Mouse (Mus musculus) thymus, postnatal 25 days (tissue): Measurements from ENCODE around the gene Nnmt.

Source experiments
- DNase-seq: peaks from one replicate; pipeline ENCODE4 v3.0.0; 2022

Gene Nnmt

GRCm38 (mm10) chr9:48604939-48605598, at the start of gene Nnmt:
Nnmt (minus strand) TSS chr9:48605153.
- DNase-seq, result no peak

- DNase-seq, result no peak
Observed at GRCm38 (mm10) chr9:48654730-48655129, 49.8 kb upstream of the Nnmt start.

- no peak for DNase-seq
Observed at GRCm38 (mm10) chr9:48653399-48654070, 48.6 kb upstream of the Nnmt start.

- no peak for DNase-seq
Observed at GRCm38 (mm10) chr9:48652026-48652425, 47.1 kb upstream of the Nnmt start.

- no peak for DNase-seq
Observed at GRCm38 (mm10) chr9:48650846-48651245, 45.9 kb upstream of the Nnmt start.

- DNase-seq, result peak; percentile 47
Observed at GRCm38 (mm10) chr9:48649851-48650685, 45.1 kb upstream of the Nnmt start.

- no peak for DNase-seq
Observed at GRCm38 (mm10) chr9:48649098-48649766, 44.3 kb upstream of the Nnmt start.

- DNase-seq, result no peak
Observed at GRCm38 (mm10) chr9:48648285-48649097, 43.5 kb upstream of the Nnmt start.

GRCm38 (mm10) chr9:48647648-48648284, 42.8 kb upstream of the Nnmt start:
- no peak for DNase-seq

GRCm38 (mm10) chr9:48646781-48647647, 42.1 kb upstream of the Nnmt start:
- DNase-seq, result no peak

GRCm38 (mm10) chr9:48646251-48646650, 41.3 kb upstream of the Nnmt start:
- peak; percentile 65 for DNase-seq

- no peak for DNase-seq
Observed at GRCm38 (mm10) chr9:48645648-48646126, 40.7 kb upstream of the Nnmt start.

- peak; percentile 27 for DNase-seq
Observed at GRCm38 (mm10) chr9:48644926-48645647, 40.1 kb upstream of the Nnmt start.

GRCm38 (mm10) chr9:48644376-48644775, 39.4 kb upstream of the Nnmt start:
- no peak for DNase-seq

GRCm38 (mm10) chr9:48641636-48642035, 36.7 kb upstream of the Nnmt start:
- DNase-seq, result no peak

- DNase-seq, result no peak
Observed at GRCm38 (mm10) chr9:48640881-48641280, 35.9 kb upstream of the Nnmt start.

- DNase-seq, result no peak
Observed at GRCm38 (mm10) chr9:48638176-48638803, 33.3 kb upstream of the Nnmt start.

GRCm38 (mm10) chr9:48637161-48637560, 32.2 kb upstream of the Nnmt start:
- no peak for DNase-seq
